Mouse (Mus musculus): ENCODE results near the gene Arhgap33.

The Arhgap33 gene

DNA sequence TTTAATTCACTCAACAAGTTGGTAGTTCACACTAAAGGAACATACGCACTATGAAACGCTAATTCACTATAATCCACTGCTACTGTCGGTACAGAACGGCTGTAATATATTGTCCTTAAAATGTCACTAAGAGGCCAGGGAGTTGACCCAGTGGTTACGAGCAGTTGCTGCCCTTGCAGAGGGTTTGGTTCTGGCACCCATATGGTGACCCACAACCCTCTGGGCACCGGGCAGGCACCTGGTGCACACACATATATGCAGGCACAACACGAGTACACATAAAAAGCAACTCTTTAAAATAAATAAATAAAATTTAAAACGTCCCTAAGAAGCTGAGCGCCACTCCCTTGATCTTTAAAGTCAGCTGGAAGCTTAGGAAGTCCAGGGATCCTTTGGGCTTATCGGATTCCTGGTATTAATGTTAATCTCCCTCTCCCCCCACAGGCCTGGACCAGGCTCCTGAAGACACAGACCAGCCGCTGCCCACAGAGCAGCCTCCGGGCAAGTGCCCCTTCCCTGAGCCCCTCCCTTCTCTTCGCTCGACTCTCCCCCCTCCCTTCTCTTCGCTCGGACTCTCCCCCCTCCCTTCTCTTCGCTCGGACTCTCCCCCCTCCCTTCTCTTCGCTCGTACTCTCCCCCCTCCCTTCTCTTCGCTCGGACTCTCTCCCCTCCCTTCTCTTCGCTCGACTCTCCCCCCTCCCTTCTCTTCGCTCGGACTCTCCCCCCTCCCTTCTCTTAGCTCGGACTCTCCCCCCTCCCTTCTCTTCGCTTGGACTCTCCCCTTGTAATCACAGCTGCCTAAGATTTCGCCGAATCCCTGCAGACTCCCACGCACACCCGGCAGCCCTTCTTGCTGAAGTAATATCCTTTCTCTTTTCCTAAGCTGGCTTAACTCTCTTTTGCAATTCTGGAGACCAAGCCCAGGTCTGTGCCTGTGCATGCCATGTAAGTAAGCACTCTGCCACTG, 57.2 kb downstream of the Arhgap33 start:
- TF ChIP-seq GATA4 (IDR thresholded peaks at IDR 0.05; ENCODE audit: insufficient replicate concordance, low read length), result no peak

DNA sequence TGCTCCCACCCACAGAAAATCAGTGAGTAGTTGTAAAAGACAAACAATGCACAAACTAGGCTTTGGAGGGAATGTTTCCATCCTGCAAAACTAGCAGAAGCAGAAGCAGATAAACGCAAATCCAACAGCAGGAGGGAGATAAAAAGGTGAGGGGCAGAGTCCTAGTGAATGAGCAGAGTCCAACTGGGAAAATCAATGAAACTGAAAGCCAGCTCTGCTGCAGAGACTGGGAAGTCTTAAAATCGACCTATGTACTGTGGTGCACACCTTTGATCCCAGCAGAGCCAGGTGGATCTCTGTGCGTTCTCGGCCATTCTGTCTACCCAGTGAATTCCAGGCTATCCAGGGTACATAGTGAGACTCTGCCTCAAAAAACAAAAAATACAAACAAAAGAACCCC, 59.9 kb downstream of the Arhgap33 start:
- TF ChIP-seq GATA4 (IDR thresholded peaks at IDR 0.05; ENCODE audit: insufficient replicate concordance, low read length), result peak; percentile 79; the same call in 1 of the 2 replicates

- no peak for TF ChIP-seq GATA4 (IDR thresholded peaks at IDR 0.05; ENCODE audit: insufficient replicate concordance, low read length)
Observed at GRCm38 (mm10) chr7:30472411-30472810, 62.4 kb downstream of the Arhgap33 start.

Data from liver, adult (tissue).